Mouse (Mus musculus): Measurements from ENCODE around the gene Slc4a1. TPM values are rescaled to one million over a fixed set of nuclear protein-coding genes. Genes with fewer than 3 reads are reported as not detected.

Gene Slc4a1
- polyA plus RNA-seq, 1 experiment from 2014 or later = 7.2 TPM

DNA sequence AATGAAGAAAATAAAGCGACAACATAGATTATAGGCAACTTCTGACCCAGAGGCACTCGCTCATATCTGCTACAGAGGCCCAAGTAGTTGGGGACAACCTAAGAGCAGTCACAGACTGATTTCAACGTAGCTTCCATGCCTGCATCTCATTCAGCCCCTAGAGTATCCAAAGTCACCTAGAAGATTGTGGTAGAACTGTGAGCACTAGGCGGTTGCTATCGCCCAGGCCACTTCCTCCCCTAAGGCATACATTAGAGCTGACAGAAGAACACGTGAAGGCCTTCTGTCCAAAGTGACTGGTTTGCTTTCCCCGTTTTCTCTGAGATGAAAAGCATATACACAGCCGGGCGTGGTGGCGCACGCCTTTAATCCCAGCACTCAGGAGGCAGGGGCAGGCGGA is 51.7 kb downstream of the Slc4a1 start:
- Histone ChIP-seq H3K36me3 (peaks cover 59% of the 10 kb centered on the region), H3K9me3 (no peaks in the 10 kb centered on the region), H3K4me1 (peaks cover 37% of the 10 kb centered on the region), H3K4me2 (replicated peaks) (no peak overlapping the region), H3K27me3 (no peaks in the 10 kb centered on the region), H3K9ac (no peak overlapping the region), H3K27ac (no peak overlapping the region), H3K4me3 (no peak overlapping the region)
- WGBS = 89% methylated on average over 12 of the region's 12 CpGs
- ATAC-seq (ENCODE audit: low FRiP score, low read depth) = no peak

DNA sequence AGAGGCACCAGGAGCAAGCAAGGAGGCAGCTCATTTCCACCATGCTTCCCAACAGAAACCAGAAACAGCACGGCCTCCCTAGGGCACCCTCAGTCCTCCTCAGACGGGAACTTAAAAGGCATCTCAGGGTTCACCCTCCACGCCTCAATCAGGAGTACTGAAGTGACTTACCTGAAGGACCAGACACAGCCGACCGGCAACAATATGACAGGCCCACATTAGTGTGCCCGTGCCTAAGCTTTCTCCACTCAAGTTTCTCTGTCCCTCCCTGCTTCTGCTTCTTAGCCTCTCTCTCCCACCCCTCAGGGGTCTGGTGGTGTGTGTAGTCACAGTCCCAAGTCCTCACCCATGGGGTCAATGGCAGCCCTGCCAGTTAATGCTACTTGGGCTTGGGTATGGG is 53.4 kb downstream of the Slc4a1 start:
- Histone ChIP-seq H3K4me3 (no peak overlapping the region), H3K4me2 (replicated peaks) (no peak overlapping the region), H3K9ac (no peak overlapping the region), H3K9me3 (no peaks in the 10 kb centered on the region), H3K27ac (no peak overlapping the region), H3K36me3 (peaks cover 71% of the 10 kb centered on the region), H3K4me1 (peaks cover 44% of the 10 kb centered on the region), H3K27me3 (no peaks in the 10 kb centered on the region)
- WGBS = 81% methylated on average over 6 of the region's 6 CpGs
- no peak for ATAC-seq (ENCODE audit: low FRiP score, low read depth)

DNA sequence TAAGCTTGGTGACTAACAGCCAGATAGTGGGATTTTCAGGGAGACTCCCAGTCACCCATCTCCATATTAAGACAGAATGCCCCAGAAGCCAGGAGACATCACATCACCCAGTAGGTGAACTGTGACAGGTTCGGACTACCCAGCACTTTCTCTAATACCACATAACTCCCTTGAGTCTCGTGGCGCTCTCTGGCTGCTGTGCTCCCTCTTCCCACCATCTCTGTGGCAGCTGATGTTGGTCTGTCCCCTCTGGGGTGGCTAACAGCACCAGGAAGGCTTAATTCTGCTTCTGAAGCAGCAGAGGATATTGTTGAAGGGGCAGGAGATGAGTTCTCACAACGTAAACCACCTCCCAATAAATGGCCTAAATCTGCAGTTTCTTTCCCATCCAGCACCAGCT is 54.0 kb downstream of the Slc4a1 start:
- Histone ChIP-seq H3K9me3 (no peaks in the 10 kb centered on the region), H3K27me3 (no peaks in the 10 kb centered on the region), H3K36me3 (peaks cover 77% of the 10 kb centered on the region), H3K4me3 (no peak overlapping the region), H3K27ac (no peak overlapping the region), H3K4me1 (peaks cover 44% of the 10 kb centered on the region), H3K9ac (no peak overlapping the region), H3K4me2 (replicated peaks) (no peak overlapping the region)
- WGBS = 83% methylated on average over 4 of the region's 4 CpGs
- no peak for ATAC-seq (ENCODE audit: low FRiP score, low read depth)

DNA sequence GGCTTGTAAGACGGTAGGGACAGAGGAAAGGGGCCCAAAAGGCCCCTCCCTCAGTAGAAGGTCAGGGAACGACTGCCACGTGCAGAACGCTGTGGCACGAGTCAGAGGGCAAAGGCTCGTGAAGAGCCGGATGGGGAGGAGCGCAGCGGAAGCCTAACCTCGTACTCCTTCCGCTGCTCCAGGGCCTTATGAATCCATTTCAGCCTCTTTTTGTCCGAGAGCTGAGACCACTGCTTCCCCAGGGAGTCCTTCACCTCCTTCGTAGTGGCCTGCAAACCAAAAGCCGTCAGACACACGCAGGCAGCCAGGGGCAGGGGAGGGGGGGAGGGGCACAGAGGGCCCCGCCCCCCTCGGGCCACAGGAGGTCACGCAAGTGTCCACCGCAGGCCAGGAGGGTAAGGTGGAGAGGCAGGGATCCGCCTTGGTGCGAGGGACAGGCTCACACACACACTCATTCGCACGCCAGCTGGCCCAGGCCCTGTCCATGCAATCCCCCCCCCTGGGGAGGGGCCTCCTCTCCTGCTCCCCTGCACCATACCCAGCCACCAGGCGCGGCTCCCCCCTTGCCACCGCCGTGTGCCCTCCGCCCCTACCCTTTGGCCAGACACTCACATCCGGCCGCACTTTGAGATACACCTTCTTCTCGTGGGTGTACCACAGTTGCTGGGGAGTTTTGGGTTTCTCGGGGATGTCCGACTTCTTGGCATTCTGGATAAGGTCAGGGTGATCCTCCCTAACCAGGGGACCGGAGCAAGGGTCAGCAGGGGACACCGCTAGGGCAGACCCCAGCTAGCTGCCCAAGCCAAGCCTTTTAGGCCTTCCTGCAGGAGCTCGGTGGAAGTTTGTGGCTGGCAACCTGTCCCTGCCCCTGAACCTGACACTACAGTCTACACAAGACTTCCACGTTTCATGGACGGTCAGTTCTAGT is 55.0 kb downstream of the Slc4a1 start:
- no peak overlapping the region for H3K27ac ChIP-seq
- H3K36me3 ChIP-seq = peaks cover 87% of the 10 kb centered on the region
- no peak for ATAC-seq (ENCODE audit: low FRiP score, low read depth)
- H3K4me3 ChIP-seq = no peak overlapping the region
- no peak overlapping the region; the same call in 1 of the 2 replicates for H3K4me2 ChIP-seq (replicated peaks)
- H3K9me3 ChIP-seq = no peaks in the 10 kb centered on the region
- H3K9ac ChIP-seq = peak overlapping the region; percentile 35; the same call in 1 of the 2 replicates
- WGBS = 44% methylated on average over 38 of the region's 38 CpGs
- H3K4me1 ChIP-seq = peaks cover 40% of the 10 kb centered on the region
- H3K27me3 ChIP-seq = no peaks in the 10 kb centered on the region

DNA sequence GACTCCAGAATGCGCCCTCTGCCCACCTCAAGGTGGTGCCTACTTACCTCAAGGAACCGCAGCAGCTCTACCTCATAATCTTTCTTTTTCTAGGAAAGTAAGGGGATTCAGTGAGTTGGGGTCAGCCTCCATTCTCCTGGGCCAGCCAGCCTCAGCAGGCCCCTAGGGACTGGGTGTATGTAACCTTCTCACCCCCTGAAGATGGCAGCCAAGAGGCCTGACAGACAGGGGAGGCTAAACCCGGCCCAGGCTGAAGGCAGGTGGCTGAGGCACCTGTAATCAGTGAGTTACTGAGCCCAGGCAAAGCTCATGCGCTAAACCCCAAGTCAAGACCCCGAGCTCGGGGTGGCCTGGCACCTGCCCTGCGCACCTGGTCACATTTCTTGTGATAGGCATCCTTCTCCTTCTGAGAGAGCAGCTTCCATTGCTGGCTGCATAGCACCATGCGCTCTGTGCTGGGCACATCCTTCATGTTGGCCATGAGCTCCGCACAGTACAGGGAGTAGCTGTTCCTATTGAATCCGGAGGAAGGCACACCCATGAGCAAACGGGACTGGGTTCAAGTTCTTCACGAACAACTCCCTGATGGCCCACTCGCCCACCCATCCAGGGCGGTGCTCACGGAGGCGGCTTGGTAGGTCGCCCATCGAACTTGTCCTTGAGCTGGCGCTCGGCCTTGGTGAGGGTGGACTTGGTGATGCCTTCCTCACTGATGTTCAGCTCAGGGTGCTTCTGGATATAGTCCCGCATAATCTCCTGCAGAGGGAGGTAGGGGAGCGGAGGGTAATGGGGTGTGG is 56.0 kb downstream of the Slc4a1 start:
- Histone ChIP-seq H3K4me3 (peak overlapping the region; percentile 42), H3K27ac (0 out of 2 replicates have a peak overlapping the region, but pooled peaks have one; percentile 53), H3K4me2 (replicated peaks) (peak overlapping the region; percentile 71), H3K9me3 (no peaks in the 10 kb centered on the region), H3K27me3 (no peaks in the 10 kb centered on the region), H3K4me1 (peaks cover 30% of the 10 kb centered on the region), H3K36me3 (peaks cover 84% of the 10 kb centered on the region), H3K9ac (peak overlapping the region; percentile 59; the same call in 1 of the 2 replicates)
- 85% methylated on average over 22 of the region's 22 CpGs for WGBS
- ATAC-seq (ENCODE audit: low FRiP score, low read depth) = no peak

DNA sequence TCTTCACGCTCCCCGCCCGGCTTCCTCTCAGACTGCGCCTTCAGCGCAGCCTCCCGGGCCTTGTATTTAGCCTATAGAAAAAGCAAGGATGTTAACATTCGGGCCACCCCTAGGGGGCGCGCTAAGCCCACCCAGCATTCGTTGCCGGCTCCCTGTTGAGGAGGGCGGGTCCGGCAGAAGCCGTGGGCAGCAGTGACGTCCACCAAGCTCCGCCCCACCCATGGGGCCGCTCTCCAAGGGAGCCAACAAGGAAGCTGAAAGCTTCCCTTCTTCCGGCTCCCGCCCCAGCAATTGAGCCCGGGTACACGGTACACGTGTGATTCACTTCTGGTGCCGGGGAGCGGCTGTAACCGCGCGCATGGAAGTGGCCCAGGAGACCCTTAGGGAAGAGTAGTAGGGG is 57.0 kb downstream of the Slc4a1 start:
- WGBS = 2% methylated on average over 27 of the region's 27 CpGs
- peak overlapping the region; percentile 42 for H3K4me3 ChIP-seq
- peak overlapping the region; percentile 59 for H3K9ac ChIP-seq
- H3K27me3 ChIP-seq = no peaks in the 10 kb centered on the region
- ATAC-seq (ENCODE audit: low FRiP score, low read depth) = peak; percentile 90
- peaks cover 27% of the 10 kb centered on the region for H3K4me1 ChIP-seq
- H3K36me3 ChIP-seq = peaks cover 74% of the 10 kb centered on the region
- H3K27ac ChIP-seq = peak overlapping the region; percentile 53
- no peaks in the 10 kb centered on the region for H3K9me3 ChIP-seq
- peak overlapping the region; percentile 71 for H3K4me2 ChIP-seq (replicated peaks)

DNA sequence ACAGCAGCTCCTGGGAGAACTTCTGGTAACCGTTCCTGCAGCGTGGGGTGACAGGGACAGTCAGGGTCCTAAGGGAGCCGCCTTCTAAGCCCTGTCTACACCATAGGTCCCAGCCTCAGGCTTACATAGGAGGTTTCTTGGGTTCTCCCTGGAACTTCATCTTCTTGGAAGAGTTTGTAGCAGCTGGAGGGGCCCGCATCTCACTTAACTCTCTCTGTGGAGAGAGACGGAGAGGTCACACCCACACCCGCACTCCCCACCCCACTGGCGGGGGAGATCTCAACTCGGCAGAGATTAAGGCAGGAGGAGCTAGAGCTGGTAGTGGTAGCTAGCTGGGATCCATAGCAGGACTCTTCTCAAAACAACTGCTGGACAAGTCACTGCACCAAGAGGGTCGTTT is 57.9 kb downstream of the Slc4a1 start:
- WGBS = 84% methylated on average over 9 of the region's 9 CpGs
- H3K9me3 ChIP-seq = no peaks in the 10 kb centered on the region
- H3K9ac ChIP-seq = no peak overlapping the region
- no peak overlapping the region for H3K4me2 ChIP-seq (replicated peaks)
- H3K27me3 ChIP-seq = no peaks in the 10 kb centered on the region
- H3K36me3 ChIP-seq = peaks cover 65% of the 10 kb centered on the region
- no peak overlapping the region for H3K27ac ChIP-seq
- ATAC-seq (ENCODE audit: low FRiP score, low read depth) = no peak
- H3K4me1 ChIP-seq = peaks cover 27% of the 10 kb centered on the region
- H3K4me3 ChIP-seq = no peak overlapping the region

DNA sequence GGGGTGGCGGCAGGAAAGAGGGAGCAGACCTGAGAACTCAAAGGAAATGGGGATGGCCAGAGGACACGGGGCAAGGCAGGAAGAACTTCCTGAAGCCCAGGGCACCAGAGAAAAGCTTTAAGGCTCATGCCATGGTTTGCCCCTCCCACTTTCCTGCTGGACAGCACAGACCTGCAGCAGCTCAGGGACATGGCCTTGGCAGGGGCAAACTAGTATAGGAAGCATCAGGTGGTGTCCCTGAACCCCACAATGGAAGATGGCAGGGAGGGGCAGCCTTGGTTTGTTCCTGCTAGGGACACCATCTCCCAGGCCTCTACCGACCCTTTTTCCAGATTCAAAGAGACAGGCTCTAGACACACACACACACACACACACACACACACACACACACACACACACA is 60.6 kb downstream of the Slc4a1 start:
- H3K9me3 ChIP-seq = no peaks in the 10 kb centered on the region
- no peak overlapping the region for H3K4me2 ChIP-seq (replicated peaks)
- peaks cover 17% of the 10 kb centered on the region for H3K4me1 ChIP-seq
- peaks cover 41% of the 10 kb centered on the region for H3K36me3 ChIP-seq
- no peak overlapping the region for H3K4me3 ChIP-seq
- H3K27ac ChIP-seq = no peak overlapping the region
- H3K27me3 ChIP-seq = no peaks in the 10 kb centered on the region
- WGBS = 61% methylated on average over 3 of the region's 3 CpGs
- no peak for ATAC-seq (ENCODE audit: low FRiP score, low read depth)
- no peak overlapping the region for H3K9ac ChIP-seq

DNA sequence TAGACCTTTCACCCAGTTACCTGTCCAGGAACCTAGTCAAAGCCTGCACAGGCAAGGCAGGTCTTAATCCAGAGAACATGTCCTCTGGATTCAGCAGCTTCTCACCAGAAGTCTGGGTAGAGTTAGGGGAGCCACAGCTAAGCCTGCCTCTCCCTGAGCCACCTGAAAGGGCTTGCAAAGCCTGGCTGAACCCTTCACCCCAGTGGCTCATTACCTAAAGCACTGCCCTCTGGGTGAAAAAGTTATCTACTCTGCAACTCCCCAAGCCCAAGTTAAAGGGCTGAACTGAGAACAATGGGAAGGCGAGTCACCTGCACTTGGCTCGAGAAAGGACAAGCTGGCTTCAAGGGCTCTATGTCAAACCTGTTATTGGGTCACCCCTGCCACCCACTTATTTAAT is 61.9 kb downstream of the Slc4a1 start:
- Histone ChIP-seq H3K9me3 (no peaks in the 10 kb centered on the region), H3K9ac (no peak overlapping the region), H3K4me1 (peaks cover 5% of the 10 kb centered on the region), H3K27me3 (no peaks in the 10 kb centered on the region), H3K27ac (no peak overlapping the region), H3K4me3 (no peak overlapping the region), H3K36me3 (peaks cover 32% of the 10 kb centered on the region), H3K4me2 (replicated peaks) (no peak overlapping the region)
- 60% methylated on average over 2 of the region's 2 CpGs for whole genome bisulfite sequencing
- no peak for ATAC-seq (ENCODE audit: low FRiP score, low read depth)

DNA sequence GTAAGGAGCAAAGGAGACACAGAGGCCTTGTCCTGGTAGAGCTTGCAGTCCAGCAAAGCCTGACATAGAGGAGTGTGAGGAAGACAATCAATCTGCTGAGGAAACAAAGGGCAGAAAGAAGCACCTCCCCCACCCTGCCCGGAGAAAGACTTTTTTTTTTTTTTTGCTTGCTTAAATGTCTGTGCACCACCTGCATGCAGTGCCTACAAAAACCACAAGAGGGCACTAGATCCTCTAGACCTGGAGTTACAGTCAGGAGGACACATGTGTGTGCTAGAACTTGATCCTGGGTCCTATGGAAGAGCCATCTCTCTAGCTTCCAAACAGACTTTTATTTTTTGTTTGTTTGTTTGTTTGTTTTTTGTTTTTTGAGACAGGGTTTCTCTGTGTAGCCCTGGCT is 66.2 kb downstream of the Slc4a1 start:
- H3K36me3 ChIP-seq = no peaks in the 10 kb centered on the region
- H3K4me1 ChIP-seq = peaks cover 15% of the 10 kb centered on the region
- no peak overlapping the region for H3K4me2 ChIP-seq (replicated peaks)
- no peaks in the 10 kb centered on the region for H3K9me3 ChIP-seq
- no peak for ATAC-seq (ENCODE audit: low FRiP score, low read depth)
- H3K4me3 ChIP-seq = no peak overlapping the region
- no peaks in the 10 kb centered on the region for H3K27me3 ChIP-seq
- H3K9ac ChIP-seq = no peak overlapping the region
- 33% methylated on average over 1 of the region's 1 CpGs for WGBS
- H3K27ac ChIP-seq = no peak overlapping the region
